Mouse (Mus musculus) embryonic facial prominence, embryonic 12.5 days (tissue): ENCODE data around the gene Pgm2l1. TPM values are rescaled to one million over a fixed set of nuclear protein-coding genes. Genes with fewer than 3 reads are reported as not detected.

ENCODE experiments used
- ATAC-seq: fragments of 200-750 bp; cut with Nextera tagmentation; 2 replicates; pipeline ENCODE4 v1.8.0; 2017; ENCODE audit not compliant: insufficient number of reproducible peaks, insufficient read depth, low FRiP score, low TSS enrichment
- H3K27ac ChIP-seq: fragments of 300-500 bp; sonication (generic); 2 replicates; pipeline ENCODE4 v1.5.1; 2016; ENCODE audit warnings: mild to moderate bottlenecking
- H3K27me3 ChIP-seq: fragments of 300-500 bp; sonication (generic); 2 replicates; pipeline ENCODE4 v1.6.1; 2016; ENCODE audit warnings: mild to moderate bottlenecking, moderate library complexity
- H3K36me3 ChIP-seq: fragments of 300-500 bp; sonication (generic); 2 replicates; pipeline ENCODE4 v1.6.1; 2016; ENCODE audit warnings: mild to moderate bottlenecking
- H3K4me1 ChIP-seq: fragments of 300-500 bp; sonication (generic); 2 replicates; pipeline ENCODE4 v1.6.1; 2016
- H3K4me2 ChIP-seq: fragments of 300-500 bp; sonication (generic); replicated peaks from 2 replicates; pipeline ENCODE4 v1.6.1; 2016; ENCODE audit warnings: mild to moderate bottlenecking, moderate library complexity
- H3K4me3 ChIP-seq: fragments of 300-500 bp; sonication (generic); 2 replicates; pipeline ENCODE4 v1.5.1; 2016; ENCODE audit warnings: mild to moderate bottlenecking
- H3K9ac ChIP-seq: fragments of 300-500 bp; sonication (generic); 2 replicates; pipeline ENCODE4 v1.6.1; 2016; ENCODE audit warnings: mild to moderate bottlenecking, moderate library complexity
- H3K9me3 ChIP-seq: fragments of 300-500 bp; sonication (generic); 2 replicates; pipeline ENCODE4 v1.6.1; 2016; ENCODE audit warnings: mild to moderate bottlenecking, moderate library complexity
- WGBS: fragments of 180-500 bp; shearing (Covaris S2); methylation state at CpG from one replicate; pipeline ENCODE4 v1.1.7; 2016; 5-methylcytosine and 5-hydroxymethylcytosine counted together
- polyA plus RNA-seq: library from polyadenylated mRNA; unstranded; fragments of >200 nt; fragmentation: Nextera tagmentation; extraction: Ambion mirVana; gene quantifications from 2 replicates; pipeline ENCODE4 v1.2.1, GENCODE M21; 2016

Gene Pgm2l1
- 5.0 and 6.8 TPM in 2 replicates for polyA plus RNA-seq

- ATAC-seq: peak; percentile 97
- WGBS: under 1% methylated on average over 72 of the region's 72 CpGs
- Histone ChIP-seq H3K4me1 (peaks cover 6% of the 10 kb centered on the region; the same call in 1 of the 2 replicates), H3K4me3 (peak within 1 kb of the TSS; percentile 58), H3K9ac (peak within 1 kb of the TSS; percentile 52), H3K27me3 (no peaks in the 10 kb centered on the region), H3K27ac (peak within 1 kb of the TSS; percentile 83), H3K4me2 (peak within 1 kb of the TSS; percentile 68), H3K36me3 (no peaks in the 10 kb centered on the region), H3K9me3 (no peaks in the 10 kb centered on the region)
Observed at GRCm38 (mm10) chr7:100227158-100227875, at the start of gene Pgm2l1. Gene Pgm2l1 (plus strand): TSS chr7:100227394.

GRCm38 (mm10) chr7:100178016-100178890 lies 48.9 kb upstream of the Pgm2l1 start:
- H3K4me1 ChIP-seq: peaks cover 7% of the 10 kb centered on the region
- no peaks in the 10 kb centered on the region for H3K9me3 ChIP-seq
- H3K27ac ChIP-seq: no peak overlapping the region
- 11% methylated on average over 30 of the region's 30 CpGs for WGBS
- H3K4me3 ChIP-seq: peak overlapping the region; percentile 40
- H3K9ac ChIP-seq: peak overlapping the region; percentile 19; the same call in 1 of the 2 replicates
- no peaks in the 10 kb centered on the region for H3K36me3 ChIP-seq
- peak overlapping the region; percentile 75 for H3K4me2 ChIP-seq
- peaks cover 41% of the 10 kb centered on the region for H3K27me3 ChIP-seq
- 0 out of 2 replicates have a peak, but pooled peaks have one; percentile 80 for ATAC-seq

GRCm38 (mm10) chr7:100178891-100179233 lies 48.3 kb upstream of the Pgm2l1 start:
- H3K27me3 ChIP-seq: peaks cover 41% of the 10 kb centered on the region
- peak overlapping the region; percentile 40 for H3K4me3 ChIP-seq
- 2% methylated on average over 15 of the region's 15 CpGs for WGBS
- peak overlapping the region; percentile 75 for H3K4me2 ChIP-seq
- H3K36me3 ChIP-seq: no peaks in the 10 kb centered on the region
- H3K9me3 ChIP-seq: no peaks in the 10 kb centered on the region
- peaks cover 7% of the 10 kb centered on the region for H3K4me1 ChIP-seq
- peak overlapping the region; percentile 19 for H3K9ac ChIP-seq
- 0 out of 2 replicates have a peak, but pooled peaks have one; percentile 15 for ATAC-seq
- H3K27ac ChIP-seq: no peak overlapping the region

- H3K27ac ChIP-seq: no peak overlapping the region
- H3K36me3 ChIP-seq: no peaks in the 10 kb centered on the region
- H3K9me3 ChIP-seq: no peaks in the 10 kb centered on the region
- peak overlapping the region; percentile 19 for H3K9ac ChIP-seq
- peak overlapping the region; percentile 40 for H3K4me3 ChIP-seq
- ATAC-seq: no peak
- 55% methylated on average over 7 of the region's 7 CpGs for WGBS
- peaks cover 41% of the 10 kb centered on the region for H3K27me3 ChIP-seq
- peaks cover 7% of the 10 kb centered on the region for H3K4me1 ChIP-seq
- peak overlapping the region; percentile 75 for H3K4me2 ChIP-seq
Observed at GRCm38 (mm10) chr7:100179394-100179793, 47.8 kb upstream of the Pgm2l1 start.

- no peak overlapping the region for H3K4me3 ChIP-seq
- H3K9ac ChIP-seq: no peak overlapping the region
- ATAC-seq: no peak
- H3K27ac ChIP-seq: no peak overlapping the region
- H3K4me2 ChIP-seq: no peak overlapping the region
- H3K9me3 ChIP-seq: no peaks in the 10 kb centered on the region
- H3K36me3 ChIP-seq: no peaks in the 10 kb centered on the region
- peaks cover 41% of the 10 kb centered on the region for H3K27me3 ChIP-seq
- WGBS: 70% methylated on average over 7 of the region's 7 CpGs
- peaks cover 7% of the 10 kb centered on the region for H3K4me1 ChIP-seq
Observed at GRCm38 (mm10) chr7:100179836-100180407, 47.3 kb upstream of the Pgm2l1 start.

- no peak for ATAC-seq
- WGBS: 63% methylated on average over 2 of the region's 2 CpGs
- H3K36me3 ChIP-seq: no peaks in the 10 kb centered on the region
Observed at GRCm38 (mm10) chr7:100181176-100181575, 46.0 kb upstream of the Pgm2l1 start.

GRCm38 (mm10) chr7:100181614-100182013 lies 45.6 kb upstream of the Pgm2l1 start:
- Histone ChIP-seq H3K27ac (no peak overlapping the region), H3K9ac (no peak overlapping the region), H3K9me3 (no peaks in the 10 kb centered on the region), H3K27me3 (peaks cover 35% of the 10 kb centered on the region), H3K4me2 (no peak overlapping the region), H3K4me3 (no peak overlapping the region), H3K4me1 (peaks cover 7% of the 10 kb centered on the region), H3K36me3 (no peaks in the 10 kb centered on the region)
- 63% methylated on average over 3 of the region's 3 CpGs for WGBS
- no peak for ATAC-seq

More at GRCm38 (mm10) chr7:100181176-100181575, 46.0 kb upstream of the Pgm2l1 start:
- no peak overlapping the region for H3K27ac ChIP-seq
- peaks cover 35% of the 10 kb centered on the region for H3K27me3 ChIP-seq
- H3K4me1 ChIP-seq: peaks cover 7% of the 10 kb centered on the region
- no peak overlapping the region for H3K4me3 ChIP-seq
- no peak overlapping the region for H3K9ac ChIP-seq
- no peaks in the 10 kb centered on the region for H3K9me3 ChIP-seq
- H3K4me2 ChIP-seq: no peak overlapping the region

- WGBS: 86% methylated on average over 3 of the region's 3 CpGs
- H3K9me3 ChIP-seq: no peaks in the 10 kb centered on the region
- peaks cover 7% of the 10 kb centered on the region for H3K4me1 ChIP-seq
- no peak overlapping the region for H3K27ac ChIP-seq
- ATAC-seq: no peak
- no peak overlapping the region for H3K4me3 ChIP-seq
- H3K36me3 ChIP-seq: no peaks in the 10 kb centered on the region
- H3K9ac ChIP-seq: no peak overlapping the region
- H3K27me3 ChIP-seq: peaks cover 29% of the 10 kb centered on the region
- H3K4me2 ChIP-seq: no peak overlapping the region
Observed at GRCm38 (mm10) chr7:100182388-100182787, 44.8 kb upstream of the Pgm2l1 start.

GRCm38 (mm10) chr7:100187601-100188000 lies 39.6 kb upstream of the Pgm2l1 start:
- Histone ChIP-seq H3K9me3 (no peaks in the 10 kb centered on the region), H3K4me1 (no peaks in the 10 kb centered on the region), H3K9ac (no peak overlapping the region), H3K36me3 (no peaks in the 10 kb centered on the region), H3K4me2 (no peak overlapping the region), H3K4me3 (no peak overlapping the region), H3K27me3 (no peaks in the 10 kb centered on the region), H3K27ac (no peak overlapping the region)
- no peak for ATAC-seq
- WGBS: 25% methylated on average over 7 of the region's 7 CpGs

GRCm38 (mm10) chr7:100190167-100190566 lies 37.0 kb upstream of the Pgm2l1 start:
- peak; percentile 52 for ATAC-seq
- no peaks in the 10 kb centered on the region for H3K36me3 ChIP-seq
- H3K9me3 ChIP-seq: no peaks in the 10 kb centered on the region
- no peak overlapping the region for H3K4me2 ChIP-seq
- no peaks in the 10 kb centered on the region for H3K27me3 ChIP-seq
- H3K9ac ChIP-seq: no peak overlapping the region
- H3K4me3 ChIP-seq: no peak overlapping the region
- H3K27ac ChIP-seq: no peak overlapping the region
- no peaks in the 10 kb centered on the region for H3K4me1 ChIP-seq
- 22% methylated on average over 4 of the region's 4 CpGs for WGBS

GRCm38 (mm10) chr7:100190778-100191177 lies 36.4 kb upstream of the Pgm2l1 start:
- Histone ChIP-seq H3K27me3 (no peaks in the 10 kb centered on the region), H3K4me1 (no peaks in the 10 kb centered on the region), H3K36me3 (no peaks in the 10 kb centered on the region), H3K4me2 (no peak overlapping the region), H3K9me3 (no peaks in the 10 kb centered on the region), H3K9ac (no peak overlapping the region), H3K4me3 (no peak overlapping the region), H3K27ac (no peak overlapping the region)
- WGBS: 7% methylated on average over 4 of the region's 4 CpGs
- ATAC-seq: no peak
